Mouse (Mus musculus) heart, embryonic 16.5 days (tissue): ENCODE results near the gene Folr2. TPM values are rescaled to one million over a fixed set of nuclear protein-coding genes. Genes with fewer than 3 reads are reported as not detected.

Experiments
- ATAC-seq: fragments of 200-750 bp; cut with Nextera tagmentation; replicated peaks from 2 replicates; pipeline ENCODE4 v1.8.0; 2017; ENCODE audit warnings: moderate number of reproducible peaks; ENCODE audit not compliant: insufficient read depth, low FRiP score; ENCODE audit errors: extremely low read depth
- H3K27ac ChIP-seq: fragments of 300-500 bp; sonication (generic); 2 replicates; pipeline ENCODE4 v1.5.1; 2014; ENCODE audit warnings: mild to moderate bottlenecking, low read length, control low read depth, moderate library complexity
- H3K27me3 ChIP-seq: fragments of 300-500 bp; sonication (generic); 2 replicates; pipeline ENCODE4 v1.6.1; 2014; ENCODE audit warnings: low read length, mixed read lengths; ENCODE audit not compliant: control insufficient read depth, insufficient read depth
- H3K36me3 ChIP-seq: fragments of 300-500 bp; sonication (generic); 2 replicates; pipeline ENCODE4 v1.6.1; 2014; ENCODE audit not compliant: control insufficient read depth, insufficient read depth
- H3K4me1 ChIP-seq: fragments of 300-500 bp; sonication (generic); 2 replicates; pipeline ENCODE4 v1.6.1; 2014; ENCODE audit warnings: low read length, mixed read lengths; ENCODE audit not compliant: control insufficient read depth, insufficient read depth
- H3K4me2 ChIP-seq: fragments of 300-500 bp; sonication (generic); 2 replicates; pipeline ENCODE4 v1.6.1; 2014; ENCODE audit warnings: low read depth, mild to moderate bottlenecking, control low read depth, low read length
- H3K4me3 ChIP-seq: fragments of 300-500 bp; sonication (generic); 2 replicates; pipeline ENCODE4 v1.5.1; 2014; ENCODE audit warnings: mild to moderate bottlenecking, control low read depth, low read length
- H3K9ac ChIP-seq: fragments of 300-500 bp; sonication (generic); 2 replicates; pipeline ENCODE4 v1.6.1; 2014; ENCODE audit warnings: low read length, control low read depth
- H3K9me3 ChIP-seq: fragments of 300-500 bp; sonication (generic); replicated peaks from 2 replicates; pipeline ENCODE4 v1.6.1; 2016; ENCODE audit warnings: low read length; ENCODE audit not compliant: control insufficient read depth
- WGBS: fragments of 180-500 bp; shearing (Covaris S2); extraction: QIAGEN DNeasy Blood & Tissue Kit; methylation state at CpG from one replicate; pipeline ENCODE4 v1.1.7; 2014; 5-methylcytosine and 5-hydroxymethylcytosine counted together
- polyA plus RNA-seq: library from polyadenylated mRNA; unstranded; fragments of >200 nt; fragmentation: Nextera tagmentation; extraction: Ambion mirVana; gene quantifications from 2 replicates; pipeline ENCODE4 v1.2.1, GENCODE M21; 2015

Folr2 gene
- polyA plus RNA-seq, 1 experiment from 2014 or later, result 0.98 TPM

DNA sequence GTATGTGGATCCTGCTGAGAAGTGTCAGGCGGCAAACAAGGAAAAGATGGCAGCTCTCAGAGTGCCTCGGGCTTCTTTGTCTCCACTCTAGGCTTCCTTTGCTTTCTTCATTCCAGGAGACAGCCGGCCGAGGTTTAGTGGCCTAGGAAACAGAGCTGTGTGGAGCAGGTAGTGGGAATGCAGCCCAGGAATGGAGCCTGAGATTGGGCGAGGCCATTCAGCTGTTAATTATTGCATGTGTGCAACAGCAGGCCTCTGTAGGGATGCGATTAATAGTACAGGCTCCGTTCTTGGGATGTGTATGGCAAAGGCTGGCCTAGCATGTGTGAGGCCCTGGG lies 12.1 kb upstream of the Folr2 start:
- Histone ChIP-seq H3K27ac (no peak overlapping the region), H3K9me3 (no peaks in the 10 kb centered on the region), H3K4me2 (no peak overlapping the region), H3K9ac (no peak overlapping the region), H3K36me3 (no peaks in the 10 kb centered on the region), H3K27me3 (no peaks in the 10 kb centered on the region), H3K4me3 (no peak overlapping the region), H3K4me1 (peaks cover 9% of the 10 kb centered on the region)
- WGBS, result 70% methylated on average over 7 of the region's 7 CpGs
- ATAC-seq, result no peak

DNA sequence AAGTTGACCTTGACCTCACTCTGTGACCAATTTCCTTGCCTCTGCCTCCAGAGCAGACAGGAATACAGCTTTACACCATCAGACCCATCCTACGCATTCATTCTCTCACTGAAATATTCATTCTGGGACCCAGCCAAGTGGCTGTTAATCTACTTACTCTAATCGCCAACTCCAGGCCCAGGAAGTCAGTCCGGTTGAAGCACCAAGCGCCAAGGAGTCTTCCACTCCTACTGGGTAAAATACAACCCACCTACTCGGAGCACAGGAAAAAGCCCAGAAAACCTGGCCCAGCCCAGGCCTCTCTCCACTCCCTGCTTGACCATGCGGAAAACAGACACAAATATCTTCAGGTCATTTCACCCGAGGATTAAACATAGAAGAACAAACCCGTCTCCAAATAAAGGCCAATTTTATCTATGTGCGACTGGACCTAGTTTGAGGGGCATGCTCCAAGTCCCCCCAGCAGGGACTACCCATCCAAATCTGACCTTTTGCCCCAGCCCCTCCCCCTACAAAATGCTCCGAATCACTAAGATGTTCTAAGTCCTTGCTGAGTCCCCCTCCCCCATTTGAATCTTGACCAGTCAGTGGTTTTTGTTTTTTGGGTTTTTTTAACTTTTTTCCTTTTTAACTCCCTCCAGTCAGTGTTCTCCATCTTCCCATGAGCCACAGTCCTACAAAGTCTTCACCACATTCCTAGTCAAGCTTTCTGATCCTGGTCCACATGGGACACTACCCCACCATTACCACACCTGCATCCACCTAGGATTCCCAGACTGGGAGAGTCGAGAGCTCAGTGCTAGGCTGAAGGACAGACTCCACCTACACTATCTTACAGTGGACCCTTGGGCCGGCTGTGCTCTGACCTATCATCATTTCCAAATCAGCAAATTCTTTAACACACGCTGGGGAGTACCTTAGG lies 11.5 kb upstream of the Folr2 start:
- peaks cover 9% of the 10 kb centered on the region for H3K4me1 ChIP-seq
- no peaks in the 10 kb centered on the region for H3K9me3 ChIP-seq
- H3K27me3 ChIP-seq, result no peaks in the 10 kb centered on the region
- 0 out of 2 replicates have a peak overlapping the region, but pooled peaks have one; percentile 15 for H3K27ac ChIP-seq
- WGBS, result 57% methylated on average over 13 of the region's 13 CpGs
- H3K9ac ChIP-seq, result no peak overlapping the region
- H3K36me3 ChIP-seq, result no peaks in the 10 kb centered on the region
- no peak overlapping the region for H3K4me2 ChIP-seq
- ATAC-seq, result peak; percentile 35
- H3K4me3 ChIP-seq, result no peak overlapping the region

DNA sequence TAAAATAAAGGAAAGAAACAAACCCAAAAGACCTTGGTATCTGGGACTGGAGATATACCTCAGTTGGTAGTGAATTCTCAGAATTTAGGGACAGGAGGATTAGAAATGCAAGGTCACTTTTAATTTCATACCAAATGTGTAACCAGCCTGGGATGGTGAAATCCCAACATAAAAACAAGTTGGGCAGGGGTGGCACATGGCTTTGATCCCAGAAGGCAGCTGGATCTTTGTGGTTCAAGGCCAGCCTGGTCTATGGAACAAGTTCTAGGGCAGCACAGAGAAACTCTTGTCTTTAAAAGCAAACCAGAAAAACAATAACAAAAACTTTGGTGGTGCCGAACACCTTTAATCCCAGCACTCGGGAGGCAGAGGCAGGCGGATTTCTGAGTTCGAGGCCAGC lies 10.5 kb upstream of the Folr2 start:
- no peak overlapping the region for H3K4me2 ChIP-seq
- H3K36me3 ChIP-seq, result no peaks in the 10 kb centered on the region
- H3K27ac ChIP-seq, result no peak overlapping the region
- ATAC-seq, result no peak
- WGBS, result 97% methylated on average over 4 of the region's 4 CpGs
- H3K4me1 ChIP-seq, result peaks cover 9% of the 10 kb centered on the region
- H3K9me3 ChIP-seq, result no peaks in the 10 kb centered on the region
- no peaks in the 10 kb centered on the region for H3K27me3 ChIP-seq
- H3K9ac ChIP-seq, result no peak overlapping the region
- no peak overlapping the region for H3K4me3 ChIP-seq

- Histone ChIP-seq H3K27ac (no peak overlapping the region), H3K4me2 (no peak overlapping the region), H3K9ac (no peak overlapping the region), H3K36me3 (no peaks in the 10 kb centered on the region), H3K4me3 (no peak overlapping the region), H3K27me3 (no peaks in the 10 kb centered on the region), H3K9me3 (no peaks in the 10 kb centered on the region), H3K4me1 (peaks cover 9% of the 10 kb centered on the region)
- WGBS, result 75% methylated on average over 11 of the region's 11 CpGs
- ATAC-seq, result no peak
Observed at GRCm38 (mm10) chr7:101866491-101867265, 9.7 kb upstream of the Folr2 start.

DNA sequence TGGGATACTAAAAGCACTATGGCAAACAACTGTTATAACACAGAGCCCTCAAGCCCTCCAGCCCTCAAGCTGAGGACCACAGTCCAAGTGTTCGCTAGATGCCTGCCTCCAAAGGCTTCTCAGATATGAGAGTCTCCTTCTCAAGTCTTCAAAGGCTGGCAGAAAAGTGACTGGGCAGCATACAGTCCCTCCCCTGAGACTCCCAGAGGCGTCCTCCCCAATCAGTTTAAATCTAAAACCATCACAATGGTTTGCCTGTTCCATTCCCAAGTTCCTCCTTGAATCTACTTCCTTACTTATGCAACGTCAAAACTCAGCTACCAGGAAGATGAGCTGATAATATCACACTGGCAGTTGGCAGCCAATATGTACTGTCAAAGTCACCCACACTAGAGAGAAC lies 6.4 kb upstream of the Folr2 start, which contains the start of gene Anapc15:
TSS of gene Anapc15 (plus strand) at position 301 of the 400 bp plus-strand sequence.
- H3K36me3 ChIP-seq, result no peaks in the 10 kb centered on the region
- ATAC-seq, result no peak
- H3K4me3 ChIP-seq, result no peak within 1 kb of the TSS
- H3K4me1 ChIP-seq, result no peaks in the 10 kb centered on the region
- WGBS, result 66% methylated on average over 3 of the region's 3 CpGs
- H3K4me2 ChIP-seq, result no peak within 1 kb of the TSS
- no peaks in the 10 kb centered on the region for H3K9me3 ChIP-seq
- no peak within 1 kb of the TSS for H3K27ac ChIP-seq
- no peaks in the 10 kb centered on the region for H3K27me3 ChIP-seq
- no peak within 1 kb of the TSS for H3K9ac ChIP-seq

GRCm38 (mm10) chr7:101862291-101862690 lies 5.3 kb upstream of the Folr2 start:
- Histone ChIP-seq H3K27ac (no peak overlapping the region), H3K27me3 (no peaks in the 10 kb centered on the region), H3K4me1 (no peaks in the 10 kb centered on the region), H3K9me3 (no peaks in the 10 kb centered on the region), H3K36me3 (no peaks in the 10 kb centered on the region), H3K4me2 (no peak overlapping the region), H3K4me3 (no peak overlapping the region), H3K9ac (no peak overlapping the region)
- 61% methylated on average over 3 of the region's 3 CpGs for WGBS
- no peak for ATAC-seq

GRCm38 (mm10) chr7:101860978-101861377 lies 4.0 kb upstream of the Folr2 start:
- Histone ChIP-seq H3K4me1 (no peaks in the 10 kb centered on the region), H3K27ac (no peak overlapping the region), H3K9ac (no peak overlapping the region), H3K36me3 (no peaks in the 10 kb centered on the region), H3K4me2 (no peak overlapping the region), H3K9me3 (no peaks in the 10 kb centered on the region), H3K4me3 (no peak overlapping the region), H3K27me3 (no peaks in the 10 kb centered on the region)
- ATAC-seq, result no peak

GRCm38 (mm10) chr7:101858362-101858761 lies 1.4 kb upstream of the Folr2 start:
- Histone ChIP-seq H3K4me3 (no peak overlapping the region), H3K36me3 (no peaks in the 10 kb centered on the region), H3K4me2 (no peak overlapping the region), H3K9ac (no peak overlapping the region), H3K27ac (no peak overlapping the region), H3K4me1 (no peaks in the 10 kb centered on the region), H3K27me3 (no peaks in the 10 kb centered on the region), H3K9me3 (no peaks in the 10 kb centered on the region)
- ATAC-seq, result no peak
- 77% methylated on average over 9 of the region's 9 CpGs for WGBS

- Histone ChIP-seq H3K9me3 (0 out of 2 replicates have a peak, but pooled peaks cover 2% of the 10 kb centered on the region), H3K36me3 (no peaks in the 10 kb centered on the region), H3K27ac (no peak overlapping the region), H3K27me3 (no peaks in the 10 kb centered on the region), H3K4me1 (no peaks in the 10 kb centered on the region), H3K4me2 (no peak overlapping the region), H3K4me3 (no peak overlapping the region), H3K9ac (no peak overlapping the region)
- 54% methylated on average over 2 of the region's 2 CpGs for WGBS
- no peak for ATAC-seq
Observed at GRCm38 (mm10) chr7:101853816-101854215, 3.2 kb downstream of the Folr2 start.
